Mouse (Mus musculus): Measurements from ENCODE around the gene Zfp940. TPM values are rescaled to one million over a fixed set of nuclear protein-coding genes. Genes with fewer than 3 reads are reported as not detected.

The Zfp940 gene
- total RNA-seq, 4 experiments from 2014 or later: 18.6 to 24.0 (median 20.8) TPM

DNA sequence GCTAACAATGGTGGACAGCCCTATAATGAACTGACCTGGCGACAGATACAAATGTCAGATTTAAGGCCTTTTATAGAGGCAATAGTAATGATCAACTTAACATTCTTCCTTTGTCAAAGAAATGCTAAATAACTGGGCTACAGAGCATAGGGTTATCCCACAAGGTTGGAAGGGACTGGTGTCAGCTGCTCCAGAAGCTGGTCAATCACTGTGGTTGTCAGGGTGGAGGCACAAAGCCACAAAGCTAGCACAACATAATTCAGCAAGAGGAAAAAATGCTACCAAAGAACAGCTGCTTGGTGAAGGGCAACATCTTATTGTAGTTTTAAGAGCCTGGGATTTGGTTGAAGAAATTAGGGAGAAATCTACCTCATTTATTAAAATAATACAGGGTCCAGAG lies 41.2 kb downstream of the Zfp940 start:
- DNase-seq (ENCODE audit: low spot score in 2 of 2): no peak

DNA sequence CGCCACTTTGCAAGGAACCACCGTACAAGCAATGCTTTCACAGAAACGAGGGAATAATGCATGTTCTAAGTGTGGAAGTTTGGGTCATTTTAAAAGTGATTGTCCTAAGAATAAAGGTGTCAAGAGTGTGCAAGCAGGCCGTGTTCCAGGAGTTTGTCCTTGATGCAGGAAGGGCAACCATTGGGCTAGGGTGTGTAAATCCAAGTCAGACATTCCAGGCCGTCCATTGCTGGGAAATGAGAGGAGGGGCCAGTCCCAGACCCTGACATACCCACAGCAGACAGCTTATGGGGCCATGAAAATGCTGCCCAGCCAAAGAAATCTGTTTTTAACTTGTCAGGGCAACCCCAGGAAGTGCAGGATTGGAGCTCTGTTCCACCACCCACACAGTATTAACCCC lies 46.4 kb downstream of the Zfp940 start:
- no peak for DNase-seq (ENCODE audit: low spot score in 2 of 2)

DNA sequence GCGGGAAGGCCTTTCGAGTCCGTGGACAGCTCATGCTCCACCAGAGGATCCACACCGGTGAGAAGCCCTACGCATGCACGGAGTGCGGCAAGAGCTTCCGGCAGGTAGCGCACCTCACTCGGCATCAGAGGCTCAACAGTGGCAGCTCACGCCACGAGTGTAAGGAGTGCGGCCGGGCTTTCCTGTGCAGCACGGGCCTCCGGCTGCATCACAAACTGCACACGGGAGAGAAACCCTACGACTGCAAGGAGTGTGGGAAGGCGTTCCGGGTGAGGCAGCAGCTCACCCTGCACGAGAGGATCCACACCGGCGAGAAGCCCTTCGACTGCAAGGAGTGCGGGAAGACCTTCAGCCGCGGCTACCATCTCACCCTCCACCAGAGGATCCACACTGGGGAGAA lies 60.6 kb downstream of the Zfp940 start:
- no peak for DNase-seq (ENCODE audit: low spot score in 2 of 2)

DNA sequence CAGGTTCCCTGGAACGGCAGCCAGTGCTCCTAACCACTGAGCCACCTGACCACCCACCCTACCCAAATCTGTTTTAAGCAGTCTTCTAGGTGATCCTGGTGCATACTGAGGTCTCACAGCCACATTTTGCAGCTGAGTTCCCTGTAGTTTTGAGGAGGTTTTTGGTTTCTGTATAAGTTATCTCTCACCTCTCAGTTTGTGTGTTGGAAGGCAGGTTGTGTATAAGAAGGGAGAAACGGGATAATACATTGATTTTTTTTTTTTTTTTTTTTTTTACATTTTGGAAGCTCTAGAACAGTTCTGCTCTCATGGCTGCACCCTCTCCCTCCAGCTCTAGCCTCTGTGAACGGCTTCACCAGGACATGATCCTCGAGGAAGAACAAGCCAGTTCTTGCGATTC lies 67.6 kb downstream of the Zfp940 start:
- DNase-seq (ENCODE audit: low spot score in 2 of 2): no peak

DNA sequence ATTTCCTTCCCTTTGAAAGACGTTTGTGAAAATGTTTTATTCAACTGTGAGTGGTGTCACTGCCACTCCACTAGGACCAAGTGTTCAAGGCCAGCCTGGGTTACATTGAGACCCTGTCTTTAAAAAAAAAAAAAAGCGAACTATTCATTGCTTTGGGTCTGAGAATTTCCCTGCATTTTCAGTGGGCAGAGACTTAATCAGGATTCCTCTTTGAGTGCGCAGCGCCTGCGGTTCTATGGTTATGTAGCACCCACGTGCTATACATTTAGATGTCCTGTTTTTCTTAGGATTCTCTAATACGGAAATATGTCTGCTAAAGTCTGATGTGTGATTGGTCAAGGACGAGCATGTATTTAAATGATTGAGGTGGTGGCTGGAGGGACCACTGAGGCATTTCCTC lies 68.4 kb downstream of the Zfp940 start:
- DNase-seq (ENCODE audit: low spot score in 2 of 2): no peak

DNA sequence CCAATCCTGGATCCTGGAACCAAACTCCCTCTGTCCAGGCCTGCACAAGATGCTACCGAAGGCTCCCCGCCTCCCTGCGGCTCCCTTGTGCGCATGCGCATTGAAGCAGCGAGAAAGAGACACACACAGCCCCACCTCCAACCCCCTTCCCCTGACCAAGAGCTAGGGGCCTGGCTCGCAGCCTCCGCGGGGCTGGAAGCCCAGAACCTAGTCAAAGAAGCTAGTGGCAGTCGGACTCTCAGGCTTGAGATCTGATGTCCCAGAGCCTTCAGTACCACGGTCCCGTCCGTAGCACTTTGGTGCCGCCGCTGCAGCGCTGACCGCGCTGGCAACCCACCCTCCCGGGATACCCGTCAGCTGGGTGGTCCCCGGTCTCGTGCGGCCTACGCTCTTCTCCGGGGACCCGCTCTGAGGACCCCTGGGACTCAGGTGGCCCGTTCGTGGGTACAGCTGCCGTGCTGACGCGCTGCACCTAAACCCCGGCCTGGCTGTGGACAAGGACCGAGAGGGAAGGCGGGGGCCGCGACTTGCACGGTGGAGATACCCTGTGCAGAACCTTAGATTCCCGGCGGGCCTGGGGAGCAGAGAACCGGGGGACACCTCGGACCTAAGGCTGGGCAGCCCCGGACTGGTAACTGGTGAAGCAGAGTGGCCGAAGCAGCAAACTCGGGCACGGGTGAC lies 69.5 kb downstream of the Zfp940 start, which contains the start of gene Zfp30:
TSS of gene Zfp30 (plus strand) at position 128 of the 681 bp plus-strand sequence.
- peak; percentile 81 to 85 for DNase-seq (ENCODE audit: low spot score in 2 of 2)

Other genes starting within 250 kb of the Zfp940 start
- under 1 TPM in 2 of 4 experiments, not detected in 2; 0.24 to 0.57 TPM for gene Catsperg2, start 126.6 kb downstream of the Zfp940 start, total RNA-seq (2022)
- gene Zfp84, start 85.1 kb downstream of the Zfp940 start, total RNA-seq (2022): 10 to 100 TPM; 17.7 to 18.8 (median 18.2) TPM
- 10 to 100 TPM; 10.2 to 11.7 (median 10.5) TPM for gene Zfp30, start 69.7 kb downstream of the Zfp940 start, total RNA-seq (2022)
- gene Zfp790, start 37.6 kb downstream of the Zfp940 start, total RNA-seq (2022): 10 to 100 TPM; 20.7 to 28.9 (median 23.7) TPM
- 10 to 100 TPM; 14.9 to 23.0 (median 17.0) TPM for gene Zfp420, start 6.3 kb upstream of the Zfp940 start, total RNA-seq (2022)
- 10 to 100 TPM; 17.8 to 21.2 (median 18.0) TPM for gene Zfp27, start 52.9 kb upstream of the Zfp940 start, total RNA-seq (2022)
- gene Zfp383, start 54.6 kb upstream of the Zfp940 start, total RNA-seq (2022): 10 to 100 TPM in 1 of 4 experiments, 1 to 10 TPM in 3; 8.3 to 11.0 (median 9.2) TPM
- 10 to 100 TPM; 17.2 to 19.9 (median 18.2) TPM for gene Zfp74, start 100.4 kb upstream of the Zfp940 start, total RNA-seq (2022)
- 1 to 10 TPM; 3.3 to 7.7 (median 4.0) TPM for gene Zfp568, start 130.3 kb upstream of the Zfp940 start, total RNA-seq (2022)
- 10 to 100 TPM in 1 of 4 experiments, 1 to 10 TPM in 3; 8.5 to 10.3 (median 9.5) TPM for gene Zfp14, start 197.7 kb upstream of the Zfp940 start, total RNA-seq (2022)
- 1 to 10 TPM; 4.3 to 7.1 (median 5.1) TPM for gene Zfp82, start 219.2 kb upstream of the Zfp940 start, total RNA-seq (2022)
- gene Gm26920, start 236.7 kb upstream of the Zfp940 start, total RNA-seq (2022): not detected
- 10 to 100 TPM in 1 of 4 experiments, 1 to 10 TPM in 3; 5.2 to 10.9 (median 8.0) TPM for gene Zfp566, start 236.9 kb upstream of the Zfp940 start, total RNA-seq (2022)
- 10 to 100 TPM; 79.6 to 96.9 (median 89.4) TPM for gene Zfp260, start 241.1 kb upstream of the Zfp940 start, total RNA-seq (2022)